Mouse (Mus musculus) midbrain, embryonic 14.5 days (tissue): Measurements from ENCODE around the gene Odc1. TPM values are rescaled to one million over a fixed set of nuclear protein-coding genes. Genes with fewer than 3 reads are reported as not detected.

ENCODE experiments used
- ATAC-seq: fragments of 200-750 bp; cut with Nextera tagmentation; 2 replicates; pipeline ENCODE4 v1.8.0; 2017; ENCODE audit warnings: moderate number of reproducible peaks, moderate library complexity; ENCODE audit not compliant: low FRiP score, low TSS enrichment
- DNase-seq: peaks from one replicate; pipeline ENCODE4 v3.0.0-alpha.2; 2015
- H3K27ac ChIP-seq: fragments of 300-500 bp; sonication (generic); replicated peaks from 2 replicates; pipeline ENCODE4 v1.5.1; 2014; ENCODE audit warnings: mild to moderate bottlenecking, low read depth, low read length, moderate library complexity
- H3K27me3 ChIP-seq: fragments of 300-500 bp; sonication (generic); 2 replicates; pipeline ENCODE4 v1.6.1; 2014; ENCODE audit warnings: low read length, control low read depth, mixed read lengths; ENCODE audit not compliant: control insufficient read depth, insufficient read depth
- H3K36me3 ChIP-seq: fragments of 300-500 bp; sonication (generic); 2 replicates; pipeline ENCODE4 v1.6.1; 2014; ENCODE audit warnings: low read length, control low read depth; ENCODE audit not compliant: control insufficient read depth, insufficient read depth
- H3K4me1 ChIP-seq: fragments of 300-500 bp; sonication (generic); 2 replicates; pipeline ENCODE4 v1.6.1; 2014; ENCODE audit warnings: mild to moderate bottlenecking, antibody characterized with exemption, low read length, control low read depth; ENCODE audit not compliant: control insufficient read depth, insufficient read depth
- H3K4me2 ChIP-seq: fragments of 300-500 bp; sonication (generic); 2 replicates; pipeline ENCODE4 v1.6.1; 2014; ENCODE audit warnings: mild to moderate bottlenecking, low read length, moderate library complexity
- H3K4me3 ChIP-seq: fragments of 300-500 bp; sonication (generic); replicated peaks from 2 replicates; pipeline ENCODE4 v1.5.1; 2014; ENCODE audit warnings: low read depth, low read length
- H3K9ac ChIP-seq: fragments of 300-500 bp; sonication (generic); replicated peaks from 2 replicates; pipeline ENCODE4 v1.6.1; 2014; ENCODE audit warnings: mild to moderate bottlenecking, low read length, moderate library complexity
- H3K9me3 ChIP-seq: fragments of 300-500 bp; sonication (generic); 2 replicates; pipeline ENCODE4 v1.6.1; 2016; ENCODE audit warnings: low read length, control low read depth, mixed read lengths; ENCODE audit not compliant: control insufficient read depth
- WGBS: fragments of 180-500 bp; shearing (Covaris S2); extraction: QIAGEN DNeasy Blood & Tissue Kit; methylation state at CpG from one replicate; pipeline ENCODE4 v1.1.7; 2014; 5-methylcytosine and 5-hydroxymethylcytosine counted together
- polyA plus RNA-seq: library from polyadenylated mRNA; unstranded; fragments of >200 nt; fragmentation: Nextera tagmentation; extraction: Ambion mirVana; gene quantifications from 2 replicates; pipeline ENCODE4 v1.2.1, GENCODE M21; 2014

Odc1 gene
- polyA plus RNA-seq, 1 experiment from 2014 or later, result 192 TPM

GRCm38 (mm10) chr12:17554200-17554951, 9.8 kb downstream of the Odc1 start:
- peak; percentile 92 for DNase-seq
- Histone ChIP-seq H3K9me3 (no peaks in the 10 kb centered on the region), H3K36me3 (peaks cover 22% of the 10 kb centered on the region), H3K4me2 (no peak overlapping the region), H3K9ac (no peak overlapping the region), H3K27me3 (no peaks in the 10 kb centered on the region), H3K4me1 (peaks cover 9% of the 10 kb centered on the region), H3K4me3 (no peak overlapping the region), H3K27ac (no peak overlapping the region)
- 33% methylated on average over 15 of the region's 15 CpGs for WGBS
- ATAC-seq, result peak; percentile 9; the same call in 1 of the 2 replicates

- Histone ChIP-seq H3K9me3 (no peaks in the 10 kb centered on the region), H3K27me3 (no peaks in the 10 kb centered on the region), H3K9ac (0 out of 2 replicates have a peak overlapping the region, but pooled peaks have one; percentile 17), H3K36me3 (peaks cover 5% of the 10 kb centered on the region), H3K4me1 (peaks cover 9% of the 10 kb centered on the region), H3K27ac (peak overlapping the region; percentile 68), H3K4me3 (0 out of 2 replicates have a peak overlapping the region, but pooled peaks have one; percentile 12), H3K4me2 (peak overlapping the region; percentile 42)
- DNase-seq, result peak; percentile 94
- 27% methylated on average over 21 of the region's 21 CpGs for WGBS
- peak; percentile 63 for ATAC-seq
These were observed 12.1 kb downstream of the Odc1 start for GRCm38 (mm10) chr12:17556430-17557343.

DNA sequence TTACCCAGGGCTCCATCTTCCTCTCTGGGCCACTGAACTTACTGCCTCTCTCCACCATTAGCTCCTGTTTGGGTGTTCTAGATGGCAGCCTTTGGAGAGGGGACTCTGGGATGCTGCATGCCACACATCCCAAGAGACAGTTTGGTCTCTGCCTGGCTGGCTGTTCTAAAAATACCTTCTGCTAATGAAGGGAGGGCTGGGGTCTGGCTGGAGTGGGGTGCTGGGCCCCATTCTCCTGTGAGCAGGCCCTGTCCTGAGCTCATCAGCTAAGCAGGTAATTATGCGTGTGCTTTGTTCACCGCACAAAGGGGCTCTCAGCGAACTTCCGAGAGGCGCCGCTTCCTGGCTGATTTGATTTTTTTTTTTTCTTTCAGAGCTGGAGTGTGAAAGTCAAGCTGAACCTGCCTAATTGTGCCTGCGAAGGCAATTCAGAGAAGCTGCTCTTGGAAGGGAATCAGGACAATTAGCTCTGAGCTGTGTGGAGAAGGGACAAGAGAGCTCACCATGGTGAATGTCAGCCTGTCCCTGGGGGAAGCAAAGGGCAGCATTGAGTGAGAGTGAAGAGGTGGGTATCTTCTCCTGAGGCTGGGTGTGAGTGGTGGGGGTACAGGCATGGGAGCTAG, 12.9 kb downstream of the Odc1 start:
- H3K4me2 ChIP-seq, result peak overlapping the region; percentile 42
- WGBS, result 2% methylated on average over 7 of the region's 7 CpGs
- DNase-seq, result peak; percentile 72
- peak overlapping the region; percentile 68 for H3K27ac ChIP-seq
- no peaks in the 10 kb centered on the region for H3K9me3 ChIP-seq
- no peaks in the 10 kb centered on the region for H3K36me3 ChIP-seq
- H3K27me3 ChIP-seq, result no peaks in the 10 kb centered on the region
- H3K4me3 ChIP-seq, result no peak overlapping the region
- peak; percentile 32 for ATAC-seq
- peaks cover 9% of the 10 kb centered on the region for H3K4me1 ChIP-seq
- peak overlapping the region; percentile 17; the same call in 1 of the 2 replicates for H3K9ac ChIP-seq

DNA sequence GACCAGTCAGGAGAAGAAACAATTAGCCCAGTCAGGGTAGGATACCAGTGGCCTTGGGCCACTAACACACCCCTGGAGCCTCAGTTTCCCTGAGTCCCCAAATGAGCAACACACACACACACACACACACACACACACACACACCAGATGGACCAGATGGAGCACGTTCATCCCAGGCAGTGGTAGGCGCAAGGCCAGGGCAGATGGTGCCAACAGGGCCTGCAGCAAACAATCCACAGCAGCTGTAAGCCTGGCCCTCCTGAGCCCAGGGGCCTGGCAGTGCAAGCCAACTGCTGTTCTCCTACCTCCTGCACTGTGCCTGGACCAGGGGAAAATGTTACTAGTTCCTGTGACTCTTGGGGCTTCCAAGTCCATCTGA, 13.4 kb downstream of the Odc1 start:
- peaks cover 9% of the 10 kb centered on the region for H3K4me1 ChIP-seq
- H3K27ac ChIP-seq, result peak overlapping the region; percentile 68
- H3K9ac ChIP-seq, result peak overlapping the region; percentile 17; the same call in 1 of the 2 replicates
- no peak overlapping the region for H3K4me3 ChIP-seq
- peak; percentile 57 for DNase-seq
- peak; percentile 65 for ATAC-seq
- WGBS, result 35% methylated on average over 2 of the region's 2 CpGs
- H3K36me3 ChIP-seq, result no peaks in the 10 kb centered on the region
- H3K27me3 ChIP-seq, result no peaks in the 10 kb centered on the region
- H3K4me2 ChIP-seq, result no peak overlapping the region
- H3K9me3 ChIP-seq, result no peaks in the 10 kb centered on the region

DNA sequence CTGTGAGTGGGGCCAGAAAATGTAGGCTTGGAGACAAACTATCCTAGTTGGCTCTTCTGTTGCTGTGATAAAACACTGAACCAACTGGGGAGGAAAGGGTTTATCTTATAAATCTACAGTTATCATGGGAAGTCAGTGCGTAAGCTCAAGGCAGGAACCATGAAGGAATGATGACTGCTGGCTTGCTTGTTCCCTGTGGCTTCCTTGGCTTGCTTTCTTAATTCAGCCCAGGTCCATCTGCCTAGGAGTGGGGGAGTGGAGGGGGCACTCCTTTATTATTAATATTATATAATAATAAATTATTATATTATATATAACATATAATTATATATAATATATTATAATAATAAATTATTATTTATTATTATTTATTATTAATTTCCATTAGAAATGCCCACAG, 17.8 kb downstream of the Odc1 start:
- WGBS, result 91% methylated on average over 1 of the region's 1 CpGs
- DNase-seq, result no peak
- no peak overlapping the region for H3K27ac ChIP-seq
- H3K9me3 ChIP-seq, result no peaks in the 10 kb centered on the region
- H3K4me2 ChIP-seq, result no peak overlapping the region
- H3K9ac ChIP-seq, result no peak overlapping the region
- no peak overlapping the region for H3K4me3 ChIP-seq
- no peak for ATAC-seq
- peaks cover 7% of the 10 kb centered on the region for H3K4me1 ChIP-seq
- no peaks in the 10 kb centered on the region for H3K27me3 ChIP-seq
- H3K36me3 ChIP-seq, result no peaks in the 10 kb centered on the region

- Histone ChIP-seq H3K27me3 (no peaks in the 10 kb centered on the region), H3K27ac (no peak overlapping the region), H3K36me3 (no peaks in the 10 kb centered on the region), H3K9ac (no peak overlapping the region), H3K4me2 (no peak overlapping the region), H3K4me3 (no peak overlapping the region), H3K9me3 (no peaks in the 10 kb centered on the region), H3K4me1 (0 out of 2 replicates have a peak, but pooled peaks cover 4% of the 10 kb centered on the region)
- no peak for DNase-seq
- no peak for ATAC-seq
- 90% methylated on average over 3 of the region's 3 CpGs for WGBS
These were observed 20.9 kb downstream of the Odc1 start for GRCm38 (mm10) chr12:17565393-17566045.

- no peak overlapping the region for H3K27ac ChIP-seq
- DNase-seq (no peak), ATAC-seq (no peak)
These were observed 21.4 kb downstream of the Odc1 start for GRCm38 (mm10) chr12:17566046-17566408.

DNA sequence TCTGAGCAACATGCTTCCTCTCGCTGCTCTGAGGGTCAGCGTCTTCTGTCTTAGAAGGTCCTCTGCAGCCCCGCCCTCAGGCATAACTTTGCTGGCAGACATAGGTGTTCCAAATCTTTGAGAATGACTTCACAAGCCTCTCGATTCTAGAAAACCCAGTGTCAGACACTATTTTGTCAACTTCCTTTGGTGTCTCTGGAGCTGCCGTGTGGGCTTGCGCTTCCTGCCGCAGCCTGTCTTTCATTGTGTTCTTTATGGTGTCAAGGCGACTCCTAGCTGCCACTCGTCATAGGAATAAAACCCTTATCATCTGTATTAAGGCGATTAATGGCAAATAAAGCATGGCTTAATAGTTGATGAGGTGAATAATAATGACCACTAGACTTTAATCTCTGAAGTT, 24.0 kb downstream of the Odc1 start:
- 92% methylated on average over 10 of the region's 10 CpGs for WGBS
- Histone ChIP-seq H3K36me3 (no peaks in the 10 kb centered on the region), H3K9me3 (no peaks in the 10 kb centered on the region), H3K9ac (no peak overlapping the region), H3K27ac (no peak overlapping the region), H3K4me2 (no peak overlapping the region), H3K27me3 (no peaks in the 10 kb centered on the region), H3K4me1 (0 out of 2 replicates have a peak, but pooled peaks cover 4% of the 10 kb centered on the region), H3K4me3 (no peak overlapping the region)
- ATAC-seq, result no peak
- DNase-seq, result no peak

More at GRCm38 (mm10) chr12:17566046-17566408, 21.4 kb downstream of the Odc1 start:
- WGBS, result 92% methylated on average over 1 of the region's 1 CpGs
- Histone ChIP-seq H3K4me3 (no peak overlapping the region), H3K4me2 (no peak overlapping the region), H3K9ac (no peak overlapping the region), H3K9me3 (no peaks in the 10 kb centered on the region), H3K36me3 (no peaks in the 10 kb centered on the region), H3K27me3 (no peaks in the 10 kb centered on the region), H3K4me1 (0 out of 2 replicates have a peak, but pooled peaks cover 4% of the 10 kb centered on the region)
